ENCODE assay signal across 22 mouse cellular contexts in the genomic region with DNA sequence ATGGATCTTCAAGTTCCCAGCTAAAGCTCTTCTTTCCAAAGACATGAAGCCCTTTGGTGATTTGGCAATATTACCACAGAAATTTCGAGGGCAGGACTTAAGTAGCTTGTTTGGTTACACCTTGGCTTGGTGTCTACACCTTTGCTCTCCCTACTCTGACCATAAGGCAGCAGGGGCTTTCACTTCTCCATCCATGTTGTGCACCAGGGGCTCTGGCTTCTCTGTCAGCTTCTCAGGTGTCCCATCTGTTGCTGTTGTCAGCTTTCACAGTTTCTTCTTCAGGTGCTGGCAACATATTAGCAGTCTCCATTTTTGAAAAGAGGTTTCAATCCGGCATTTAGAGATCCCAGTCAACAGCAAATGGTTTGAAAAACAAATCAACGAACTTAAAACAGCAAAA. TPM values are rescaled to one million over a fixed set of nuclear protein-coding genes. Genes with fewer than 3 reads are reported as not detected.
DNase-seq lines count a peak whose midpoint lies in the region; ATAC-seq lines count a peak whose summit lies in the region.
"Had no signal": no experiment of that assay in that cellular context is flagged by ENCODE, and none has a peak within 500 bp of the region (broad histone marks: within the 10 kb centered on the region; RNA-seq: fewer than 3 reads in every experiment).

No protein-coding gene starts in this region.

- H3K9me3 ChIP-seq in kidney, embryonic 14.5 days (ENCODE audit: control insufficient read depth, low read length) = no peaks in the 10 kb centered on the region
- H3K9me3 ChIP-seq: forebrain, embryonic 10.5 days; forebrain, embryonic 13.5 days; hindbrain, embryonic 10.5 days; hindbrain, embryonic 13.5 days; intestine, embryonic 15.5 days had no signal

- H3K4me1 ChIP-seq in kidney, embryonic 14.5 days (ENCODE audit: control insufficient read depth, insufficient read depth, low read length) = no peaks in the 10 kb centered on the region
- H3K4me1 ChIP-seq: forebrain, embryonic 10.5 days; forebrain, embryonic 13.5 days; hindbrain, embryonic 10.5 days; hindbrain, embryonic 13.5 days; intestine, embryonic 15.5 days had no signal

- no peaks in the 10 kb centered on the region for H3K27me3 ChIP-seq in kidney, embryonic 14.5 days (ENCODE audit: control insufficient read depth, insufficient read depth, low read length)
- H3K27me3 ChIP-seq: hindbrain, embryonic 13.5 days; intestine, embryonic 15.5 days had no signal

- H3K36me3 ChIP-seq in kidney, embryonic 14.5 days (ENCODE audit: control insufficient read depth, insufficient read depth, low read length) = no peaks in the 10 kb centered on the region
- H3K36me3 ChIP-seq: forebrain, embryonic 10.5 days; hindbrain, embryonic 10.5 days; hindbrain, embryonic 13.5 days; intestine, embryonic 15.5 days had no signal

- DNase-seq in cerebellum, adult 18-20 months = peak; percentile 11 to 15
- peak; percentile 56 for DNase-seq in cerebellum, adult 9-11 months
- no peak for DNase-seq in cerebellum, postnatal 4 days (ENCODE audit: low spot score in 2 of 2)
- peak; percentile 62 for DNase-seq in brain, adult 2 months (ENCODE audit: low read depth, low spot score)
- DNase-seq: adrenal gland, adult 8-10 months; adrenal gland, postnatal 25 days; B cell, adult 2 months; gastrocnemius, postnatal 10 days; gastrocnemius, postnatal 36 days; kidney, adult 11 months; kidney, adult 8-10 months had no signal

- no peak overlapping the region for H3K4me2 ChIP-seq in kidney, embryonic 14.5 days (replicated peaks; ENCODE audit: low read depth, low read length)
- H3K4me2 ChIP-seq: forebrain, embryonic 13.5 days; heart, embryonic 11.5 days; hindbrain, embryonic 13.5 days; intestine, embryonic 15.5 days had no signal

- H3K4me3 ChIP-seq in kidney, embryonic 14.5 days (ENCODE audit: low read length) = no peak overlapping the region
- H3K4me3 ChIP-seq: forebrain, embryonic 10.5 days; forebrain, embryonic 13.5 days; hindbrain, embryonic 10.5 days; hindbrain, embryonic 13.5 days; intestine, embryonic 15.5 days had no signal

- 72% methylated on average over 3 of the region's 3 CpGs for WGBS in kidney, embryonic 14.5 days

- ATAC-seq in cerebellum, adult (ENCODE audit: insufficient number of reproducible peaks, low FRiP score, low TSS enrichment) = no peak; the same call in 1 of the 2 replicates
- no peak for ATAC-seq in kidney, embryonic 14.5 days (ENCODE audit: low FRiP score, low TSS enrichment)
- ATAC-seq: activated CD4-positive, CD25-positive, alpha-beta regulatory T cell, adult 4 months; forebrain, embryonic 13.5 days; forebrain, embryonic 16.5 days; hindbrain, embryonic 16.5 days; intestine, embryonic 15.5 days had no signal

- no peak overlapping the region for H3K9ac ChIP-seq in kidney, embryonic 14.5 days (ENCODE audit: low read depth, low read length)
- H3K9ac ChIP-seq: forebrain, embryonic 13.5 days; hindbrain, embryonic 13.5 days; intestine, embryonic 15.5 days had no signal

- H3K27ac ChIP-seq in kidney, embryonic 14.5 days (ENCODE audit: low read depth, low read length) = no peak overlapping the region
- H3K27ac ChIP-seq: forebrain, embryonic 10.5 days; forebrain, embryonic 13.5 days; hindbrain, embryonic 10.5 days; hindbrain, embryonic 13.5 days; intestine, embryonic 15.5 days had no signal

RNA-seq across cellular contexts. Expression of a gene that starts 58.1 kb away (rescaled TPM):
- polyA plus RNA-seq in kidney, embryonic 14.5 days (2014; fragmentation: Nextera tagmentation; extraction: Ambion mirVana) = 1.9 and 2.2 TPM in 2 replicates

Comparison
In these comparisons a context has a peak if more than half of its experiments do, and no peak if none do; other contexts are left out.
1. DNase-seq: peak in cerebellum, adult 18-20 months (2 of 2), cerebellum, adult 9-11 months (single experiment) and brain, adult 2 months (single experiment); none in cerebellum, postnatal 4 days (0 of 2).